Mouse (Mus musculus): ENCODE measurements at regions not wholly inside any gene's neighbourhood (a gene's known extent, or its start where the extent isn't known, plus 50 kb on each side); places are given as distances from the start of the nearest gene placed in this dataset.

- no peak for DNase-seq (ENCODE audit: low spot score in 2 of 2)
- intact Hi-C loops (cut with DNase I), result no loop called here
These were observed 1242.3 kb downstream of the Hace1 start for GRCm38 (mm10) chr10:46819965-46820364.

GRCm38 (mm10) chr10:46823837-46824236 is 1246.2 kb downstream of the Hace1 start:
- intact Hi-C loops (cut with DNase I), result no loop called here
- DNase-seq (ENCODE audit: low spot score in 2 of 2), result no peak

- no peak for DNase-seq (ENCODE audit: low spot score in 2 of 2)
These were observed 1248.4 kb downstream of the Hace1 start for GRCm38 (mm10) chr10:46826012-46826411.

GRCm38 (mm10) chr10:46826639-46827038 is 1249.0 kb downstream of the Hace1 start:
- DNase-seq (ENCODE audit: low spot score in 2 of 2), result peak; percentile 13 to 31
- intact Hi-C loops (cut with DNase I), result no loop called here

More at GRCm38 (mm10) chr10:46826012-46826411, 1248.4 kb downstream of the Hace1 start:
- intact Hi-C loops (cut with DNase I), result no loop called here

GRCm38 (mm10) chr10:46827109-46827812 is 1249.6 kb downstream of the Hace1 start:
- peak in 1 of 2 experiments; percentile 55 for DNase-seq (ENCODE audit: low spot score in 2 of 2)
- intact Hi-C loops (cut with DNase I), result no loop called here

GRCm38 (mm10) chr10:46828164-46828563 is 1250.5 kb downstream of the Hace1 start:
- intact Hi-C loops (cut with DNase I), result no loop called here
- no peak for DNase-seq (ENCODE audit: low spot score in 2 of 2)

GRCm38 (mm10) chr10:46845578-46846314 is 1268.1 kb downstream of the Hace1 start:
- intact Hi-C loops (cut with DNase I), result no loop called here
- DNase-seq (ENCODE audit: low spot score in 2 of 2), result no peak
